Mouse (Mus musculus) cortical plate, adult 2 months (tissue): Measurements from ENCODE around the gene Art5.

Experiments
- CTCF ChIP-seq: fragments of 200-500 bp; IDR thresholded peaks from 2 replicates; pipeline ENCODE4 v1.5.1; 2011; ENCODE audit warnings: mild to moderate bottlenecking, control low read depth, low read length; ENCODE audit not compliant: insufficient read depth; ENCODE audit errors: extremely low read depth
- POLR2A ChIP-seq: fragments of 200-500 bp; IDR thresholded peaks from 2 replicates; pipeline ENCODE4 v1.6.1; 2011; ENCODE audit warnings: mild to moderate bottlenecking, low read length, control low read depth; ENCODE audit not compliant: insufficient read depth; ENCODE audit errors: extremely low read depth

DNA sequence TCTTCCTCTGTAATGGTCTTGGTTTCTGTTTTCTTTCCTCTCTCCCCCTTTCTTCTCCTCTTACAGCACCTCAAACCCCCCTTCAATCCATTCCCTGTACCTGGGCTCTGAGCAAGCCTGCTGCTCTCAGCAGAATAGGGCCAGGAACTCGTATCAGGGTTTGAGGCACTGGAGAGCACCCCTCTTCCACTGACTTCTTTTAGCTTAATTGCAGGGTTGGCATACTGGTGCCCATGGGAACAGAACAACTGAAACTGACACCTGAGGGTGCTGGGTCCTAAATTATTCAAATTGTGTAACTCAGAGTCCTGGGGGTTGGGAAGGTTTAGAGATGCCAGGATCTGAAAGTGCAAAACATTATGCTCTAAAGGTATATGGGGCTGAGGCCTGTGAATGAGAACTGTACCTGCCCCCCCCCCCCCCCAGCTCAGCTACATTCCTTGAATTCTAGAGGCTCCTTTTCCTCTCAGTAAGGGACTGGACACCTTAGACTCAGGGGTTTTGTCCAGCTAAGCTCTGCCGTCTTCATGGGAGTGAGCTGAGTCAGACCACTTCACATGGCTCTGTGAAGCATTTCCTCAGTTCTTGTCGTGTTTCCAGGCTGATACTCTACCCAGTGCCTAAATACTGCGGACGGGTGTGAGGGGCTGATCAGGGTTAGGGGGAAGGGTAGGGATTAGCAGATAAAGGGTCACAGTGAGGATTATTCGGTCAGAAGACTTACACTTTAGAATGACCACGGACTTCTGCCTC is 7.5 kb upstream of the Art5 start, which contains the start of gene Chrna10:
- TF ChIP-seq CTCF (no peak), POLR2A (no peak)
